ENCODE assay signal across 8 mouse cellular contexts in genomic region chr3:147853346-147853745, GRCm38 (mm10).
DNase-seq lines count a peak whose midpoint lies in the region; ATAC-seq and TF ChIP-seq lines count a peak whose summit lies in the region.

No protein-coding gene starts in this region.

- 18% methylated on average over 4 of the region's 4 CpGs for WGBS in heart, embryonic 15.5 days
- WGBS in midbrain, postnatal 0 days, result 78% methylated on average over 4 of the region's 4 CpGs
- WGBS in midbrain, embryonic 15.5 days, result 85% methylated on average over 4 of the region's 4 CpGs
- 71% methylated on average over 4 of the region's 4 CpGs for WGBS in forebrain, embryonic 13.5 days

- peaks cover 3% of the 10 kb centered on the region; the same call in 1 of the 2 replicates for H3K4me1 ChIP-seq in heart, embryonic 15.5 days (replicated peaks)
- no peaks in the 10 kb centered on the region for H3K4me1 ChIP-seq in midbrain, postnatal 0 days (ENCODE audit: insufficient read depth, low read length)
- H3K4me1 ChIP-seq in midbrain, embryonic 15.5 days, result no peaks in the 10 kb centered on the region
- no peaks in the 10 kb centered on the region for H3K4me1 ChIP-seq in forebrain, embryonic 13.5 days

- TF ChIP-seq POLR2A in myocyte (IDR thresholded peaks at IDR 0.05; ENCODE audit: insufficient read length, low read depth), result no peak

- no peak overlapping the region for H3K4me2 ChIP-seq in heart, embryonic 15.5 days
- no peak overlapping the region for H3K4me2 ChIP-seq in midbrain, postnatal 0 days (ENCODE audit: low read depth, low read length, poor library complexity, severe bottlenecking)
- H3K4me2 ChIP-seq in midbrain, embryonic 15.5 days, result no peak overlapping the region
- H3K4me2 ChIP-seq in myocyte (ENCODE audit: low read depth), result peak overlapping the region; percentile 3
- no peak overlapping the region for H3K4me2 ChIP-seq in forebrain, embryonic 13.5 days

- no peaks in the 10 kb centered on the region for H3K36me3 ChIP-seq in heart, embryonic 15.5 days
- no peaks in the 10 kb centered on the region for H3K36me3 ChIP-seq in midbrain, postnatal 0 days (ENCODE audit: insufficient read depth, low read length)
- no peaks in the 10 kb centered on the region for H3K36me3 ChIP-seq in midbrain, embryonic 15.5 days (replicated peaks)
- H3K36me3 ChIP-seq in myocyte (ENCODE audit: control insufficient read depth, insufficient read depth), result no peaks in the 10 kb centered on the region
- no peaks in the 10 kb centered on the region for H3K36me3 ChIP-seq in forebrain, embryonic 13.5 days (ENCODE audit: poor library complexity, severe bottlenecking)

- no peaks in the 10 kb centered on the region for H3K79me2 ChIP-seq in myocyte (ENCODE audit: control insufficient read depth, insufficient read depth)

- no peak overlapping the region for H3K9ac ChIP-seq in heart, embryonic 15.5 days
- H3K9ac ChIP-seq in midbrain, postnatal 0 days (replicated peaks; ENCODE audit: low read length, poor library complexity, severe bottlenecking), result no peak overlapping the region
- no peak overlapping the region for H3K9ac ChIP-seq in midbrain, embryonic 15.5 days
- H3K9ac ChIP-seq in forebrain, embryonic 13.5 days, result no peak overlapping the region

- peak overlapping the region; percentile 29; the same call in 1 of the 2 replicates for H3K27ac ChIP-seq in heart, embryonic 15.5 days
- no peak overlapping the region for H3K27ac ChIP-seq in midbrain, postnatal 0 days (ENCODE audit: low read depth, low read length)
- H3K27ac ChIP-seq in midbrain, embryonic 15.5 days, result no peak overlapping the region
- H3K27ac ChIP-seq in forebrain, embryonic 13.5 days, result no peak overlapping the region

- ATAC-seq in heart, embryonic 15.5 days (replicated peaks; ENCODE audit: insufficient number of reproducible peaks, insufficient read depth, low FRiP score, low read depth), result peak; percentile 66
- ATAC-seq in midbrain, postnatal 0 days (ENCODE audit: low FRiP score), result no peak
- no peak for ATAC-seq in midbrain, embryonic 15.5 days (replicated peaks)
- ATAC-seq in forebrain, embryonic 13.5 days, result no peak
- ATAC-seq in monocyte, adult 5-6 weeks (replicated peaks; ENCODE audit: insufficient number of reproducible peaks, low FRiP score, low TSS enrichment, poor library complexity, severe bottlenecking), result no peak

- H3K4me3 ChIP-seq in heart, embryonic 15.5 days, result no peak overlapping the region
- no peak overlapping the region for H3K4me3 ChIP-seq in midbrain, postnatal 0 days (ENCODE audit: low read depth, low read length)
- no peak overlapping the region for H3K4me3 ChIP-seq in midbrain, embryonic 15.5 days
- no peak overlapping the region for H3K4me3 ChIP-seq in myocyte
- no peak overlapping the region for H3K4me3 ChIP-seq in forebrain, embryonic 13.5 days

- H3K27me3 ChIP-seq in heart, embryonic 15.5 days, result no peaks in the 10 kb centered on the region
- H3K27me3 ChIP-seq in midbrain, postnatal 0 days (ENCODE audit: insufficient read depth, low read length), result no peaks in the 10 kb centered on the region
- H3K27me3 ChIP-seq in midbrain, embryonic 15.5 days (replicated peaks), result no peaks in the 10 kb centered on the region
- no peaks in the 10 kb centered on the region for H3K27me3 ChIP-seq in myocyte (ENCODE audit: control insufficient read depth, insufficient read depth, insufficient read length)
- no peaks in the 10 kb centered on the region for H3K27me3 ChIP-seq in forebrain, embryonic 13.5 days

- no peak for TF ChIP-seq CTCF in midbrain, postnatal 0 days (IDR thresholded peaks at IDR 0.05)

- no peak overlapping the region for H3ac ChIP-seq in myocyte (ENCODE audit: control insufficient read depth, insufficient read length)

- no peaks in the 10 kb centered on the region for H3K9me3 ChIP-seq in heart, embryonic 15.5 days (replicated peaks)
- H3K9me3 ChIP-seq in midbrain, postnatal 0 days (ENCODE audit: low read length), result no peaks in the 10 kb centered on the region
- H3K9me3 ChIP-seq in midbrain, embryonic 15.5 days, result no peaks in the 10 kb centered on the region
- H3K9me3 ChIP-seq in forebrain, embryonic 13.5 days (replicated peaks), result no peaks in the 10 kb centered on the region

- DNase-seq in heart, adult 8-10 months (ENCODE audit: low spot score), result no peak
- peak; percentile 42 for DNase-seq in midbrain, postnatal 0 days (ENCODE audit: low spot score)
- DNase-seq in adrenal gland, postnatal 4 days (ENCODE audit: low spot score in 2 of 2), result peak; percentile 4 to 38

TF ChIP-seq in myocyte, 11 proteins besides CTCF, POLR2A, EP300 and RAD21:
- TF ChIP-seq SRF (IDR thresholded peaks at IDR 0.05; ENCODE audit: control insufficient read depth, insufficient read length, low read depth), result no peak
- TF ChIP-seq CEBPB (IDR thresholded peaks at IDR 0.05; ENCODE audit: insufficient read depth, poor library complexity, severe bottlenecking), result peak; percentile 91
TF ChIP-seq in myocyte: peak in this region for 1.
